Mouse (Mus musculus) lung, postnatal 10 days (tissue): ENCODE data around the gene Fam219a.

Source experiments
- DNase-seq: peaks from one replicate; pipeline ENCODE4 v3.0.0; 2021

Fam219a gene

DNA sequence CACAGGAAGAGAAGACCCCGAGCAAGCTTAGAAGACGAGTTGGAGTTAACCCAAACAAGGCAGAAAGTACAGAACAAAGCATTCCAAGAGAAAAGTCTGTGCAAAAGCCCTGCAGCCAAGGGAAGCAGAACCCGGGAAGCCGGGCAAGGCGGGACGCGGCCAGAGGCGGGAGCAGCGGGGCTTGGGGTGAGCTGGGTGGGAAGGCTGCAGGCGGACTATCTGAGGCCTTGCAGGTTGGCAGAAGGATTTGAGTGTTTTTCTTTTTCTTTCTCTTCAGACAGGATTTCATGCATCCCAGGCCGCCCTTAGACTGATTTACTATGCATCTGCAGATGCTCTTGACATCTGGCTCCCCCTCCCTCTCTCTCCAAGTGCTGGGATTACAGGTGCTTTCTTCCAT, 16.2 kb downstream of the Fam219a start:
- DNase-seq = no peak

DNA sequence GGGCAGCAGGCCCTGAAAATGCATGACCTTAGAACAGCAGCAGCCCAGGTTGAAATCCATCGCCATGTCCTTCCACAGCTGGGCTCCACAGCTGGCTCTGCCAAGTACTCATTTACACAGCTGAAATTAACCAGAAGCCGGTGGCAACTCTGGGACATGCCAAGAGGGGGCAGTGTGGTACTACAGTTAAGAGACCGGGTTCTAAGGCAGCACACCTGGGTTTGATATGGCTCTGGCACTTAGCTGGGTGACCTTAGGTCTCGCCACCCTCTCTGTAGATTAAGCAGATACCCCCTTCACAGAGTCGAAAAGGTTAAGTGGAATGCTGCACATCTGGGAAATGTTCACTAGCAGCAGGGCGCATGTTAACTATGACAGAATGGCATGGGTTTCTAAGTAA, 16.8 kb downstream of the Fam219a start:
- DNase-seq = peak; percentile 85

DNA sequence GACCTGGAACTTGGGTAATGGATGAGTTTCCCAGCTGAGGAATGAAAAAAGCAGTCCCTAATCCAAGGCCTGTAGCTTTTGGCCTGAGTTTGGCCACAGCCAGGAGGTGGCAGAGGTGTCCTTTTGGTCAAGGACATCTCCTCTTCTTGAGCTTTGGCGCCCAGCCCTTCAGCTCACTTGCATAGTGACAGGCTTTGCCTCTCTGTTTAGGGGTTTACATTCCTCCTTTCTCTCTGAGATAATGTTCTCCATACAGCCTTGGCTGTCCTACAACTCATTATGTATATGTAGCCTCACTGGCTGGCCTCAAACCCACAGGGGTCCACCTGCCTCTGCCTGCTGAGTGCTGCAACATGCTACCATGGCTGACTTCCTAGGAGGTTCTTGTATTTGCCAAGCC, 22.3 kb downstream of the Fam219a start:
- DNase-seq = no peak

DNA sequence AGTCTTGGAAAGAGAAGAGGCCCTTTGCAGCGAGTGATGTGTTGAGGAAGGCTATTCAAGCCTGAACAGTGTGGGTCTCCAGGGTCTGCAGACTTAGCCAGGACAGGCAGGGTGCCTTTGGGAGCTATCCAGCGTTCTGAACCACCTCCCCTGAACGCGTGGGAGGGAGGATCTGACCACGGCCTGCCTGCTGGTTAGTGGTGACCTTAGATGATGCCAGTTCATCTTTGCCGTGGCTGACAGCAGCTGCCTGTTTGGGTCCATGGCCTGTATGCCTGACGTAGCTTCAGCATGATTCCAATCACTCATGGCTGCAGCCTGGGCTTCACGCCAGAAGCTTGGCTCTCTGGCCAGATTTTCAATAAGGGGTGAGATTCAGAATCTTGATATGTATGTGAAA, 23.4 kb downstream of the Fam219a start:
- peak; percentile 61 for DNase-seq

DNA sequence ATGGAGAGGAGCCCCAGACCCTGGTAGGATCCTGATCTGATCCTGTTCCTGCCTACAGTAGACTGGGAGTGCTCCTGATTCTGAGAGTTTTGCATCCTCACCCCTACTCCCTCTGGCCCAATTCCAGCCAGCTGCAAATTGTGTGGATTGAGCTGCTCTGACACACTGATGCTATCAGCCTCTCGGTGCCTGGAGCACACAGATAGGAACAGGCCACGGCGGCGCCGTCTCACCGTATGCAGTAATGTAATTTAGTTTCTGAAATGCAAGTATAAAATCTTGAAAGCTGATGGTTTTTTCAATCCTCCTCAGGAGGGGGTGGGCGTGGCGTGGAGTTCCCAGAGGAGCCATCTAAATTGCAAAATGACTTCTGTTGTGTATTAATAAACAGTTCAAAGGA, 27.2 kb downstream of the Fam219a start:
- DNase-seq = no peak

DNA sequence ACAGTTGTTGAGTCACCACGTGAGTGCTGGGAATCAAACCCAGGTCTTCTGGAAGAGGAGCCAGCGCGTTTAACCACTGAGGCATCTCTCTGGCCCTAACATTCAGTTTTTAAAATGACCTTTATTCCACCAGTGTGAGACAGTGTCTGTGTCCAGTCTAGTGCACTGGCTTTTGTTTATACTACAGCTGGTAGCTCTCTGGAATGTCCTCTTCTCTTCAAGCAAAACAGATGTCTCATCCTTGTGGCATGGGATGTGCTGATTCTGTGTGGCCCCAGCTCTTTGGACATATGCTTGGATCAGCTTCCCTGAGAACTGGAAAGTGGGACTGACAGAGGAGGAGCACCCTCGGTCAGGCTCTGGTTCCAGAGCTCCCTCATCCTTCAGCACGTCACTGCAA, 34.5 kb downstream of the Fam219a start:
- peak; percentile 22 for DNase-seq

DNA sequence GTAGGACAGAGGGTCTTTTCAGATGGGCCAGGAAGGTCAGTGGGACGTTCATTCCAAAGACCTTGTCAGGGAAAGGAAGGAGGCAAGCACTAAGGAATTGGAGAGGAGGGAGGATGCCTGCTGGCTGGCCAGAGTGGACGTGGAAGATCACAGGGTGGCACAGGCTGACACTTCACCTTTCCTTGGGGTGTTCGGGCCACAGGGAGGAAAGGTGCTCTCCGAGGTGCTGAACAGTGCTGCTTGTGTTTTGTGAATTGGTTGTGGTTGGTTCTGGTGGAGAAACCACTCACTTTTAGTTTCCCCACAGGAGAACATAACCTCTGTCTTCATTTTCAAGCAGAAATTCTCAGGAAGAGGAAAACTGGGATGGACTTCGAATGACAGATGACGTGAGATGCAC, 36.9 kb downstream of the Fam219a start:
- DNase-seq = peak; percentile 36

DNA sequence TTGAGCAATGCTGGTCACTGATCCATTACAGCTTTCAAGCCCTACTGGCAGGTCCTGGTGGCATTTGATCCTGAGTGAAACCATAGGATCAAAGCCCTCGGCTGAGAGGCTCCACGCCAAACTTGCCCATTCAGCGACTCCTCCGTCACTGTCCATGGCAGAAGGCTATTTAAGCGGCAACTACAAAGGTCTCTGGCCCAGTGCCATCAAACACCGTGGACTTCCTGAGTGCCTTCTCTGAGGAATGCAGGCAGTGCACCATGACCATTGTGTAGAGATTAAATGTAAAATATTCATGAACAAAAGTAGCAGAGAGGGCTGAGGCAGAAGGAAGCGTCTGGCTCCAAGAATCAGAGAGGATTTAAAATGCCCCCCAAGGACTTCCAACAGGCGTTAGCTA, 41.3 kb downstream of the Fam219a start:
- peak; percentile 56 for DNase-seq

DNA sequence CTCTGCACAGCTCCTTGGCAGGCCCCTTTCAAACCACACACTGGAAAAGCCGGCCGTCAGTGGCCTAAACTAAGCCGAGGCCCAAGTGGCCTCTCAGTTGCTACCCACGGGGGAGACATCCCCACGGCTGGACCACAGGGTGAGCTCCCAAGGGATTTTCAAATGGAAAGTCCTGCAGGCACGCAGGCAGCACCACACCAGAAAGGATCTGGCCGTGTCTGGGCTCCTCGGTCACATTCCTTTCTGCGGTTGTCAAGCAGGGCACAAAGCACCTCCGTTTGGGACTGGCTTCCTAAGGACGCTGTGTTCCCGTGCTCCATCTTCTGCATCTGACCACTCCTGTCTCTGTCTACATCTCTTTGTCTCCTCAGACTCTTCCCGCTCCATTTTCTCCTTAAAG, 42.3 kb downstream of the Fam219a start:
- no peak for DNase-seq

DNA sequence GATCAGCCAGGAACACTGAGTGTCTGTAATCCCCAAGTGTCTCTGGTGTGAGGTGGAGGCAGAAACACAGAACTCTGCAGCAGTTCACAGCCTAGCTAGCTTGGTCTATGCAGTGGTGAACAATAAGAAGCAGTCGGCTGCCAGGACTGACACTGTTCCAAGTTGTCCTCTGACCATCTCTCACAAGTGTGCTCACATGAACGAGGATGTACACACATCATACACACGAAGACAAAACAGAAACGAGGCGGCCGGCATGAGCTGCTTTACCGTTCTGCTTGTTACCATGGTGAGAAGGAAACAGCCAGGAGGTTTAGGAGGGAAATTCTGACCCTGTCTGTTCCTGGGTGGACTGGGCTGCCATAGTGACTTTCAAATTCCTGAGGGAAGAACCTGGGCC, 42.8 kb downstream of the Fam219a start:
- no peak for DNase-seq

DNA sequence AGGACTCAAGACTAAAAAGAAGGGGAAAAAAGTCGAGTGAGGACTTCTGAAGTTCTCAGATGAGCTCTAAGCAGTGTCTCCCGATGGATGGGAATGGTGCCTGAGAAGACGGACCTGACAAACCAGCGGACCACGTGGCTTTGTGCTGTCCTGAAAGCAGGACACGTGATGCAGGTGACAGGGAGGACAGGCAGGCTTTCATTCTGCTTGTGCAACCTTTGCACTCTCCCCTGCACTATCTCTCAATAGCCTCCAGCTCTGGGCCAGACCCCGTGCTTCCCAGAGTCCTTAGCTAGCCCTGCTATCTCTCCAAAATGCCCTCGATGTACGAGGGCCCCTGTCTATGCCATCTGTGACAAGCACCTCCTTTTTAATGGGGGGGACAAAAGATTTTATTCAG, 44.5 kb downstream of the Fam219a start:
- no peak for DNase-seq

DNA sequence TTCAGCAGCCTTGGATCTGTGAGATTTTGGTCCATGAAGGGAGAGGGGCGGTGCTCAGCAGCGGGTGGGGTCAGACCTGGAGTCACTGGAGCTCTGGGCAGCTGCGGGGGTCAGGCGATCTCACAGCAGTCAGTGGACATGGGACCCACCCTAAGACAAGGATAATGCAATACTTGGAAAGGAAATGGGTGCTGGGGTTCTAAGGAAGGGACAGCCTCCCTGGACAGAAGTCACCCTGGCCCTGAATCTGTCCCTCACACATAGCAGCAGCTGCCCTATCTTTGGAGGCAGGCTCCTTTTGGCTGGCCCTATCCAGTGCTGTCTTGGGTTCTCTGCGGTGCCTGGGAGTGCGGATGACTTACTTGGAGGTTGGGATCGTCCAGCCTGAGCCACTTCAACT, 45.5 kb downstream of the Fam219a start:
- DNase-seq = no peak

DNA sequence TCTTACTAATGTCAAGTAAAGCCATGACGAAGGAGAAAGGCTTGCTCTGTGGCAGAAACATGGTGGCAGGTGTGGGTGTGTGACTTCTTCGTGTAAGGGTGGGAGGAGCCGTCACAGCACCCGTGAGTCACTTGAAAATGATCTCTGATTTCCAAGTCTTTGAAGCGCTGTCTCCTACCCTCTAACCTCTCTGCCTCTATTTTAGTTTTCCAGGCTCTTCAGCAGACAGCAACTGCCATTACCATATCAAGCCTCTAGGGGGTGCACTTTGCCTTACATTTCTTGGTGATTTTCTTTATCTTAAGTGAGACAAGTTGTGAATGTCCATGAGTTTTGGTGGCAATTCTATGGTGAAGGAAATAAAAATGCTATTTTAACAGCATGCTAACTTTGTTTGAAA, 46.5 kb downstream of the Fam219a start:
- peak; percentile 60 for DNase-seq

DNA sequence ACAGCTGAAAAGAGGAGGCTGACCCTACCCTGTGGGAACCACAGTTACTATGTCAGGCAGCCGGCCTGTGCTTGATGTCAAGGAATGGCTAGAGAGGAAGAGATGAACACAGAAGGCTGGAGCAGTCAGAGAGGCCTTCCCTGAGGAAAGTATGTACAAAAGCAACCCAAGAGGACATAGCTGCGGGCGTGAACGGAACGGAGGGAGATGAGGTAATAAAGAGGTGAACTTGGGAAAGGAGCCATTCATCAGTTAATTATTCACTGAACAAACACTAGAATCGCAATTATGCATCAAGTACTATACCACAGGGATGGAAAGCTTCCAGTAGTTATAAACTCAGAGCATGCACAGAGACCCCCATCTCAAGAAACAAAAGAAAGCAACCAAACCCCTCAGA, 47.2 kb downstream of the Fam219a start:
- DNase-seq = no peak

DNA sequence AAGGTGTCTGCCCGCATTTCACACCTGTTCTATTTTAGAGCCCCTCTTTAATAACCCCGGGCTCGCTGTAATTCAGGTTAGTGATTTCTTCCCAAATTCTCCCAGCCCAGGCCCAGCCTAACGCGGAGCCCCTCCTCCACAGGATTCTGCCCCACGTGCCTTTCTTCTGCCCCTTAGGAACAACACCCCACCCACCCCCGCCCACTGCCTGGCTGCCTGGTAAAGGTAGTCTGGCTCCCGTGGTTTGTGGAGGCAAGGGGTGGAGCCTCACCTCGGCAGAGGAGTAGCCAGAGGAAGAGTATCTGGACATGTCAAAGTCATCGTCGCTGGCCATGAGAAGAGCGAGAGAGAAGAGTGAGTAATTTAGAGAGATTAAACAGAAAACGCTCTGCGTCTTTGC, 48.7 kb downstream of the Fam219a start:
- no peak for DNase-seq

DNA sequence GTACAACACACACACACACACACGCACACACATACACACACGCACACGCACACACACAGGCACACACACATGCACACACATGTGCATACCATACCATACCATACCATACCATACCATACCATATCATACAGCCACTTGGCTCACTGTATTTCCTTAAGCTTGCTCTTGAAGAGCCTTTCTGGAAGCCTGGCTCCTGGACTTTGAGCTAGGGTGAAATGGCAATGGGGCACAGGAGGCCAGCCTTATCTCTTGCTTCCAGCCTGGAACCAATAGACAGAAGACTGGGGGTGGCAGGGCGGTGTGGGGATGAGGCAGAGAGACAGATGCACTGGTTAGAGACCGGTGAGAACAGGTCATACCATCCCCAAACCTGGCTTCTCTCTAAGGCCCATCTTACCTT, 50.1 kb downstream of the Fam219a start:
- DNase-seq = no peak

DNA sequence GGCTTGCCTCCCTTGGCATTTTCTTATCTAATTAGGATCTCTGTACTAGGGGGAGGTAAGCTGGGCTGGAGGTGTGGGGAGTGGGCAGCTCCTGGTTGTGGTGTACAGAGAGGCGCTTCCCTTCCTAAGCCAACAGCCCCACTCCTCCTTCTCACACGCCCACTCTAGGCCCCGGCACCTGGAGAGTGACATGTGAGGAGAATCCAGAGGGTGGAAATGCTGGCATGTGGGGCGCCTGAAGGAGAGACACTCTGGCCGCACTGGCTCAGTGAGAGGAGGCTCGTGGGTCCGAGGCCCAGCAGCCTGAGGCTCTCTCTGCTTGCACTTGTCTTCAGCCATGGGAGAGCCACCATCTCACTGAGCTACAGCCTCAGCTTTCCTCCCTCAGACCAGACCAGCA, 51.0 kb downstream of the Fam219a start:
- DNase-seq = no peak

DNA sequence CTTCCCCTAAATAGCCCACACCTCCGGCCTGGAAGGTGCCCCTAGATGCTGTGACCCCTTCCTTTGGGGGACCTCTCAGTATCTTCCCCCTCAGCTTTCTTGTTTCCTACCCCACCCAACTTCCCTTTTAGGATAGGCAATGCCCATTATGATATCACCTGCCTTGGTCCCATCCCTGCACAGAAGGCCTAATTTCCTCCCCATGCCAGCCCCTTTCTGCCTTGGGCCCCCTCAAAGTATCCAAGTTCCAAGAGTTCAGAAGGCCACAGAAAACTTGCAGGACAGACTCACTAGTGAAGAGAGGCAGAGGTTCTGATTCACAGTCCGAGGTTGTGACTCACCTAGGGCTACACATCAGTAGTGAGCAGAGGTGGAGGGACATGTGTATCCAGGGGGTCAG, 52.1 kb downstream of the Fam219a start, which contains the start of gene 1110017D15Rik:
1110017D15Rik (minus strand) TSS at position 101 of the 400 bp plus-strand sequence.
- DNase-seq = no peak

DNA sequence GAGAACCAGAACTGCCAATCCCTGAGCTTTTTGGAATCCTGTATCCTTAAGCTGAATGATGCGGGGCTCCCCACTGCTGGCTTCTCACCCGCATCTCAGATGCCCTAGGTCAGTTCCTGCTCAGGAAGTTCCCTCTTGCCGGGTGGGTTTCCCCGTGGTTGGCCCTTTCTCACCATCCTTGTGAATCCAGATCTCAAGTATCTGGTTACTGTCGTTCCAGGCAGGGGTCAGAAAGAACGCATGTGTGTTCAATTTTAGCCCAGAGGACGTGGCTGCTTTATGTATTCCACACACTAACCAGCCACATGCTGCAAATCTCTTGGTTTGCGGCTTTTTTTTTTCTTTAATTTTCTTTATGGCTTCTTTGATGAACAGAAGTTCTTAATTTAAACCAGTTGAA, 55.6 kb downstream of the Fam219a start:
- DNase-seq = no peak

DNA sequence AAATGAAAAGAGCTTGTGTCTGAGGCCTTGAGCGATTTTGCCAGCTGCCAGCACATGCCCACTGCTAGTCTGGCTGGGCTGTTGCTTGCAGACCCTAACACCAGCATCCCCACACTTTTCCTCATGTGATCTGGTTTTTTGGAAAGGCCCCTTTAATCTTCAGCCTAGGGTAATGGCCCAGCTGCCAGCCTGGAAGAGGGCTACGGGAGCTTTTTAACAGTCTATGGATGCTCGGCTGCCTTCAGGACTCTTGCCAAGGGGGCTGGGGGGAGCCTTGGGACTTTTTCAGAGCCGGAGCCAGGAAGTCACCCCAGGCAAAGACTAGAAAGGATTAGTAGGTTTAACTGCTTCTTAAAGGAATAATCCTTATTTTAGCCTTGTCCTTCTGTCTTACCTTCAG, 56.0 kb downstream of the Fam219a start:
- DNase-seq = no peak

DNA sequence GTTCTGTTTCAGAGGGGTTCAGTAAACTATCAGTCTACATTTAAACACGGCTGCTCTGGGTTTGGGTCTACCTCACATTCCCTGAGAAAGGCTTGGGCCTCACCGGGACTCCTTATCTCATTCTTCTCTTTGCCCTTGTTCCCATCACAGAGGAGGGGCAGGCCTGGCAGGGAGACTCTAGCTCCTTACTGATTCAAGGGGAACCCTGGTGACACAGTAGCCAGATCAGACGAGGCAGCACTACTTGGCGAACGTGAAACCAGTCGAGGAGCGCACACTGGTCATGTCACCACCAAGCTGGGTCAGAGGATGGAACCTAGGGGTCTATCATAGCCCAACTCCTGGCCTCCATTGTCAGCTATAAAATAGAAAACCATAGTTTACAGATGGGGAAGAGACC, 61.3 kb downstream of the Fam219a start:
- no peak for DNase-seq

DNA sequence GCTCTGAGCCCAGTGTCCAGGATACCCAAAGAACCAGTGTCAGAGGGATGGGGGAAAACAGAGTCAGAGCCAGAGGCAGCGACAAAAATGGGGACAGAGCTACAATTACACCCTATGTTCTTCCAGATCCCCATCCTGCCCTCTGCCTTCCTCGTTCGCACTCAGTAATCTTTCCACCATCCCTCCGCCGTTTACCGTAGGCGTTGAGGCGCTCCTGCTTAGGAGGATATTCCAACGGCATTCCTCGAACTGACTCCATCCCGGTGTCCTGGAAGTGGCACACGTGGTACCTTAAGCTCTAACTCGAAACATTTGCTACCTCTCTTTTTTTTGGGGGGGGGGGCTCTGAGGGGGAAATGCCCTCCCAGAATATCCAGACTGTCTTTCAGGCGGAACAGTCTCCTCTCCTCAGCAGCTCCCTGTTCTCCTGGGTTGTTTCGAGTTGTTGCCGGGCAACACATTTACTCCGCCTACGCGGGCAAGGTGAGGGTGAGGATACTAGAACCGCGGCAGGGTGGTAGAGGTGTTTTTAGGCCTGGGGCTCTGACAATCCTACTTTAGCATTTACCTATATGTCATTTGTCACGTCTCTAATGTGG, 61.9 kb downstream of the Fam219a start:
- DNase-seq = no peak

DNA sequence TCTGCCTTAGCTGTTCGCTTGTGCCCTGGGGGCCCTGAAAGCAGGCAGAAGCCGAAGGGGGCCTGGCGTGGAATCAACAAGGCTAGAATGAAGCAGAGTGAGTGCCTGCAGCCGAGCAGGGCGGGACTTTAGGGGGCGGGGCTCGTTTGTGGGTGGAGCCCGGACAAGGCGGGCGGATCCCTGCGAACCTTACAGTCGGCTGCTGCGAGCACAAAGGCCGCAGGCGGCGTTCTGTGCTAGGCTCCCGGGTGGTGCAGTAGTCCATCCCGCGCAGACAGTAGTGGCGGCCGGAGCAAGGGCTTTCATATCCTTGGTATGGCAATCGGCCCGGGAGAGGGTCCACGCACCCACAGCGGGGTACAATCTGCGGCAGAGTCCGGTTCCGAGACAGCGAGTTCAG, 62.4 kb downstream of the Fam219a start:
- DNase-seq = peak; percentile 92

DNA sequence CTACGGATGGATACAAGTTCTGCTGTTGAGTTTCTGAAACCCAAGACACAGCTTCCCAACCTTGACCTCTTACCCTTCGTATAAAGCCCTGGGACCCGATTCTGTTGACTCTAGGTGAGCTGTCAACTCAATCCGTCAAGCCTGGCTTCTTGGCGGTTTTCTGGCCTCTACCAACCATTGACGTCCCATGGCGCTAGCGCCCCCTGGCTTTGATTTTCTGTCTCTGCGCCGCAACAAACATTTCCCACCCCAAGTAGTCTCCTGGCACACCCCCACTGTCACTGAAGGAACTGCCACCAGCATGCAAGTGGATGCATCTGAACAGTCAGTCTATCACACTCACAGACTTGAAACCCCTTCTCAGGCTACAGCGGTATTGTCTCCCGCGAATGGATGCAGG, 63.2 kb downstream of the Fam219a start:
- peak; percentile 84 for DNase-seq

DNA sequence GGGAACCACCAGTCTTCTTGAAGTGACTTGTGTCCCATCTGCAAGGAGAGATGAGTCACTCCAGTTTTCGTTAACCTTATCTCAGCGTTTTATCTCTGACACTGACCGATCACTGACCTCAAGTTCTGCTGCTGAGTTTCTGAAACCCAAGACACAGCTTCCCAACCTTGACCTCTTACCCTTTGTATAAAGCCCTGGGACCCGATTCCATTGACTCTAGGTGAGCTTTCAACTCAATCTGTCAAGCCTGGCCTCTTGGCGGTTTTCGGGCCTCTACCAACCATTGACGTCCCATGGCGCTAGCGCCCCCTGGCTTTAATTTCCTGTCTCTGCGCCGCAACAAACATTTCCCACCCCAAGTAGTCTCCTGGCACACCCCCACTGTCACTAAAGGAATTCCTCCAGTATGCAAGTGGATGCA, 64.2 kb downstream of the Fam219a start:
- DNase-seq = peak; percentile 52

DNA sequence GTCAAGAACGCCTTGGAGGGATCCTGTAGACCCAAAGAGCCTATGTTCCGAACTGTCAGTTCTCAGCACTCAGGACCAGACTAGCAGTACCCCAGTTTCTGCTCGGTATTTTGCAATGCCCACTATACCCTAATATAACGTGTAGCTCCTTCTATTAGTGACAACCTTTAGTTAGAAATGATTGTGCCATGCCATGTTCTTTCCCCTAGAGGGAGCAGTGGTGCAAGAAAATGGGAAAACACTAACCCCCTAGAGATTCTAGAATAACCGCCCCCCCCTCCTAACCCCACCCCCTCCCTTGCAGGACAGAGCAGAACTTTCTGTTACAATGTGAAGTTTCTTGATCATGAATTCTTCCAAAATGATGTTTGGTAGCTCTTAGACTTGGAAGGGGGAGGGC, 65.0 kb downstream of the Fam219a start:
- no peak for DNase-seq
